Mouse (Mus musculus): Measurements from ENCODE around the gene Apc2.
"Not testable (repeated sequence)": the region's sequence is repeated elsewhere in the genome, so short reads cannot be mapped to it uniquely, and the experiment has no call there.

Apc2 gene

DNA sequence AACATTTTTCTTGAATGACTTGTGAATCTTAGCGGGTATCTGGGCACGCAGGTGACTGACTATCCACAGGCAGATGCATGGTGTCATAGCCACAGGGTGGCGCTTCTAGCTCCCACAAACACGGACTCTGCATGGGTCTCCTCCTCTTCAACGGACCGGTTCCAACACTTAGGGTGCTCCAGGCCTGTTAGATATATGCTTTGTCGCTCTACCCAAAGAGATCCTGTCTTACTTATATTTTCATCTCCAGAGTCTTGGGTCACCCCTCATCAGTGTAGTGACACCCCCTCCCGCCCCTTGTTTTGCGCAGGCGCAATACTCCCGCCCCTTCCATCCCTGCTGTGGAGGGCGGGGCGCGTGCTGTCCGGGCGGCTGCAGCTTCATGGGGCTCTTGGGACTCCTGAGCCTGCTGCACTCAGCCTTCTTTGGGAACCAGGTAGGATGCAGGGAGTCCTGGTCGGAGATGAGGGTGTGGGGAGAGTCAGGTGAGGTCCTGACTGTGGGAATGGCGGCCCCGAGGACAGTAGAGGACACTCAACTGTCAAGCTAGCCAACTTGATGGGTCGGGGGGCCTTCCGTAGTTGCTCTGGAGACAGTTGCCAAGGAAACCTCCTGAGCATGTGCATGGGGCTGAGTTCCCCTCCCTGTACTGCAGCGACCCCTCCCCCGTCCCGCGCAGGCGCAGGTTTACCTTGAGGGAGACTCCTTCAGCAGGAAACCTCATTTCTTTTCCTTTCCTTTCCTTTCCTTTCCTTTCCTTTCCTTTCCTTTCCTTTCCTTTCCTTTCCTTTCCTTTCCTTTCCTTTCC lies at the start of gene Apc2:
Gene Apc2, plus strand, starts transcription at position 360 of the 808 bp plus-strand sequence.
- peak; percentile 78 for DNase-seq (ENCODE audit: low spot score)

DNA sequence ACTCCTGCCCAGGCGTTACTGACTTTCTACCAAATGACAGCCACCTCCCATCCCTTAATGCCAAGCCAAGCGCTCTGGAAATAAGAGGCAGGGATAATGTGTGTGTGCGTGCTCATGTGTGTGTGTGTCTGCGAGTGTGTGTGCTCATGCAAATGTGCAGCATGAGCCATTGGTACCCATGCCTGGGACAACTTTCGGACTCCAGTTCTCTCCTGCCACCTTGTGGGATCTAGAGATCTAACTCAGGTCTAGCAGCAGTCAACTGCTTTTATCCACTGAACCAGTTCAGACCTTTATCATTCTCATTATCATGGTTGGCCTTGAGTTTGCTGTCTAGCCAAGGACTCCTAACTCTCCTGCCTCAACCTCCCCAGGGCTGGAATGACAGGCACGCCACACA lies 47.9 kb upstream of the Apc2 start:
- no peak for DNase-seq (ENCODE audit: low spot score)

DNA sequence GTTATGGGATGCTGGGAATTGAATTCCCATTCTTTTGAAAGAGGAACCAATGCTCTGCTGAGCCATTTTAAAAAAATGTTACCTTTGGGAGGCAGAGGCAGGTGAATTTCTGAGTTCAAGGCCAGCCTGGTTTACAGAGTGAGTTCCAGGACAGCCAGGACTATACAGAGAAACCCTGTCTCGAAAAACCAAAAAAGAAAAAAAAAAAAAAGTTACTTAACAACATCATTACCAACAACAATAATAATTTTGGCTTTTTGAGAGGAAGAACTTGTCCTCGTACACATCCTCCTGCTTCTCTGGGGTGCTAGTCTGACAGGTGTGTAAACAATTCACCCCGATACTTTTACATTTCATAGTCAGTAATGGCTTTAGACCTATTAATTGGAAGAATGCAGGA lies 47.3 kb upstream of the Apc2 start:
- DNase-seq (ENCODE audit: low spot score) = not testable (repeated sequence)

DNA sequence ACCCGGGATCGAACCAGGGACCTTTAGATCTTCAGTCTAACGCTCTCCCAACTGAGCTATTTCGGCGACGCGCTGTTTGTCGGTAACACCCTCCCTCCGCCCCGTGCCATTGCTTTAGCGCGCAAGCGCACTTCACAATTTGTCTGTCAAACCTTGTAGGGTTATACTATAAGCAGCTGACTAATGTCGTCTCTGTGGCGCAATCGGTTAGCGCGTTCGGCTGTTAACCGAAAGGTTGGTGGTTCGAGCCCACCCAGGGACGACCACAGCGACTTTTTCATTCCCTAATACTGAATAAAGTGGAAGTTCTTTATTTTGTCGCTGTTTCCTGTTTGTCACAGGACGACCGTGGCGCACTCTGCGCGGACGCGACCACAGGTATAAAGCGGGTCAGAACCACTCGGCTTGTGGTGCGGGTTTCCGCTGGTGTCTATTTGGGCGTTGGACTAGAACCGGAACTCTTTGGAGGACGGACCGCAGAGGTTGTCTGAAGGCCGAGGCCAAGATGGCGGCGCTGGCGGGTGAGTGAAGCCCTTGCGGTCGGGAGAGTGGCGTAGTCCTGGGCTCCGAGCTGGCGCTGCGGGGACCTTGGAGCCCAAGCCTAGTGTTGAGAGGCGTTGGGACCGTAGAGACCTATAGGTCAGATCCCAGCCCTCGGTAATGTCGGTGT lies 46.7 kb upstream of the Apc2 start, which contains the start of gene Ndufs7:
Gene Ndufs7, plus strand, starts transcription at position 151 of the 670 bp plus-strand sequence.
- peak; percentile 97 for DNase-seq (ENCODE audit: low spot score)

DNA sequence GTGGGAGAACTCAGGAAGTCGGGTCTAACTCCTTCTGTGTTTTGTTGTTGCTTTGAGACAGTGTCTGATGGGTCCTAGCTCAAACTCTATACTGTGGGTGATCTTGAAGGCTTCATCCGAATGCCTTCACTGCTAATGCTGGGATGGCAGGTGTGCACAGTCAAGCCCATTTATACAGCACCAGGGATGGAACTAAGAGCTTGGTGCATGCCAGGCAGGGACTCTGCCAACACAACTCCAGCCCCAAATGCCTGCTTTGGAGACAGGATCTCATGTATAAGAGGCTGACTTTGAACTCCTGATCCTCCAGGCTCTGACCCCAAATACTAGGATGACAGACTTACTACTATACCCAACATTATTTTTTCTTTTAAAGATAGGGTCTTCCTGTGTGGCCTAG lies 45.7 kb upstream of the Apc2 start:
- DNase-seq (ENCODE audit: low spot score) = no peak

DNA sequence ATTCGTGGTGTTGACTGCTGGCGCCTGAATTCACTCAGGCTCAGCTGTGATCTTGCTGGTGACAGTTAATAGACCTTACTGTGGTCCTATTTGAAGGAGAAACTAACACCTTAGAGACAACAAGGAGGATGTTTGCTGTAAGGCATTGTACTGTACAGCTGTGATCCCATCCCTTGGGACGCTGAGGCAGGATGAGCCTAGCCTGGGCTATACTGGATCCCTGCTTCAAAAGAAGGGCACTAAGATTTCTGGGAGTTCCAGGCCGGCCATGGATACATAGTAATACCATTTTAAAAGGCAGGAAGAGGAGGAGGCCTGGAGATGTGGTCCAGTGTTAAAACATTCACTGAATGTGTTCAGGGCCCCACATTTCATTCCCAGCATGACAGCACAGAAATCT lies 45.2 kb upstream of the Apc2 start:
- no peak for DNase-seq (ENCODE audit: low spot score)

DNA sequence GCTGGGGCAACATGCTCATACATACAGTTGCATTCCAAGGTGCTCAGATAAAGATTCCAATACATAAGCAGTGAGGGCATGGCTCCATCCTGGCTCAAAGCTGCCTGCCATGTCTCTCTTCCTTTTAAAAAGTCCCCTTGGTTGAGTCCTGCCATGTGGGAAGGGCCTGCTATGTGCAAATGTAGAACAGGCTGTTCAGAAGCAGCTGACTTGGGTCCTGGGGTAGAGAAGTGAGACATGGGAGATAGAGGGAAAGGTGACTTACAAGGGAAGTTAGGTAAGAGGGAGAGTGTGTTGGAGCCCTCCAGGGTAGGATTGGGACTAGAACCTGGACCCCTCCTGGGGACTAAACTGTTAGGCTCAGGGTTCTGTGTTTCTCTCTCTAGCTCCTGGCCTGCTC lies 43.8 kb upstream of the Apc2 start:
- DNase-seq (ENCODE audit: low spot score) = no peak

DNA sequence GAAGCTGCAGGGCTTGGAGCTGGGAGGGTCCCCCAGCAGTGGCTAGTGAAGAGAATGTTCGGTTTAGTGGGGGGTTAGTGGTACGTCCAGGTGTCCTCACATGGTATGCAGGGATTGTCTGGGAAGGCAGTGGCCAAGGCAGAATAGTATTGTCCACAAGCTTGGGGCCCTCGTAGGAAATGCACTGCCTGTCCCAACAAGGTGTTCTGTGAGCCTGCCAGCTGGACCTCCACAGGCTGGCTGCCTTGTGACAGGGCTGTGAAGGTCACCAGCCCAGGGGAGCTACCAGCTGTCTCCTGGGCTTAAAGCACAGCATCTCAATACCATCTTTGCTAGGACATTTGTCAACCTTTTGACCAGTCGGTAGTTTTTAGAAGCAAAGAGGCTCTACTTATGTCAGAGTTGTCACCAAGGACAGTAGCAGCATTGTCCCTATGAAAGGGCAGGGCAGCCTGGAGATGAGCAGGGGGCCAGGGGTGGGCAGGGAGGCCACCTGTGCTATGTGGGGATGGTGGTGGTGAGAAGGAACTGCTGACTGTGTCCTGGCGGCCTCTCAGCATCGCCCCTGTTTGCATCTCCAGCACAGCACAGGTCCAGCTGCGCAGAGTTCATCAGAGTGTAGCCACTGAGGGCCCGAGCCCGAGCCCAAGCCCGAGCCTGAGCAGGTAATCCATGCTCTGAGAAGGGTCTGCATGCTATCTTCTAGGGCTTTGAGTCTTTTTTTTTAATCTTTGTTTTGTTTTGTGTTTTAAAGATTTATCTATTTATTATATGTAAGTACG lies 43.1 kb upstream of the Apc2 start:
- no peak for DNase-seq (ENCODE audit: low spot score)

DNA sequence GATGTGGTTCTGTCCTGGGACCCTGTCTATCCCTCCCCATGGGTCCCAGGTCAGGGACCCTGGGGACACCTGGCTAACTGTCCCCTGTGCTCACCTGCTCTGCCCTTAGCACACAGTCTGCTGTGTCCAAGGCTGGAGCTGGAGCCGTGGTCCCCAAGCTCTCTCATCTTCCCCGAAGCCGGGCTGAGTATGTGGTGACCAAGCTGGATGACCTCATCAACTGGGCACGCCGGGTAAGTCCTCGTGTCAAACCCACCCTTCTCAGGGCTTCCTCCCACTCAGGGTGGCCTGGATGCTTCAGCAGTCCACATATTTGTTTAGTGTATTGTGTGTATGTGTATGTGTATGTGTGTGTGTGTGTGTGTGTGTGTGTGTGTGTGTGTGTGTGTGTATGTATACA lies 42.2 kb upstream of the Apc2 start:
- DNase-seq (ENCODE audit: low spot score) = no peak

DNA sequence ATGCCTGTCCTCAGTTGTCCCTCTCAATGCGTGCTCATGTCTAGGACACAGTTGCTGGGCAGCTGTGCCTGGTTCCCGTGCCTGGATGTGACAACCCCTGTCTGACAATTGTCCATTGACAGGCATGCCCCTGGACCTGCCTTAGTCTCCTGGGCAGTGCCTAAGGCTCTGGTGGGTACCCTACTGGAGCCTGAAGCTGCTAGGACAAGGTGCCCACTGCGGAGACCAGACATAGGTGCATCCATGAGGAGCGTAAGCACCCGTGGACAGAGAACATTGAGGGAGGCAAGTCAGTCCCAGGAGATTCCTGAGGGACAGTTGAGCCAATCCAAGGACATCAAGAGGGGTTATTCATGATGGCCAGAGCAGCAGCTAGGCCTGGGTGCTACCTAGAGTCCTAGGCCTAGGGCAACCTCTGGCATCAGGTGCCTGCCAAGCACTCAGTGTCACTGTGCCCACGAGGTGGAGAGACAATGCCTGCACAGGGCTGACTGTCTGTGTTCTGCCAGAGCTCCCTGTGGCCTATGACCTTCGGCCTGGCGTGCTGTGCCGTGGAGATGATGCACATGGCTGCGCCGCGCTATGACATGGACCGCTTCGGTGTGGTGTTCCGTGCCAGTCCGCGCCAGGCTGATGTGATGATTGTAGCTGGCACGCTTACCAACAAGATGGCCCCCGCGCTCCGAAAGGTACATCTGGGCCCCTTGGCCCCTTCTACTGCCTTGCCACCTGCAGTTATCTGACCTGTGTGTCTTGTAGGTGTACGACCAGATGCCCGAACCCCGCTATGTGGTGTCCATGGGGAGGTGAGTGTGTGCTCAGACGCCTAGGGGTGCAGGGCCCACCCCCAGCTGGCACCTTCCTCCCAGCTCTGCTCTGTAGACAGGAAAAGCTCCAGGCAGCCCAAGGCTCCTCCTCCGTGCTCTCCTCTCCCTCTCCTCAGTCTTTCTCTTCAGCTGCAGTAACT lies 41.2 kb upstream of the Apc2 start:
- no peak for DNase-seq (ENCODE audit: low spot score)

DNA sequence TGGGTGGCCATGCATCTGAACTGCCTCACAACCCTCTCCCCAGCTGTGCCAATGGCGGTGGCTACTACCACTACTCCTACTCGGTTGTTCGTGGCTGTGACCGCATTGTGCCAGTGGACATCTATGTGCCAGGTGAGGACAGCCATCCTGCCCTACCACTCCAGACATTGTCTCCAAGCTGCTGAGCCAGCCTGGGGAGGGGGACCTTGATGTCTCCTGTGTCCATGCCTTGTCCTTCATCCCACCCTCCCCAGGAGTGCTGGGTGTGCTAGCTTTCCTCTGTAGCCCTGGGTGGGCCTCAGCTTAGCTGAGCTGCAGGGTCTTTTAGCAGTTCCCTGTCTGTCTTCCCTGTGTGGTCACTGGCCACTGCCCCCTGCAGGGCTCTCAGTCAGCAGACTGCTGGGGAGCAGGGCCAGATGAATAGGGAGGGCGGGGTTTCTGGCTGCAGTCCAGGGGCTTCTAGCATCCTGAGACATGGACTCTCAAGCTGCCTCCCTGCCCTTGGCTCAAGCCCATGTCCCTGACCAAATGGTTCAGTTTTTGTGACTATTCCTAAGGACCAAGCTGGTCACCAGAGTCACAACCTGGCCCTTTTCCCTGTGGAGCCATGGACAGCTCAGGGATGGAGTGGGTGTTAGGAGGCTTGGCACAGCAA lies 39.8 kb upstream of the Apc2 start:
- DNase-seq (ENCODE audit: low spot score) = no peak

DNA sequence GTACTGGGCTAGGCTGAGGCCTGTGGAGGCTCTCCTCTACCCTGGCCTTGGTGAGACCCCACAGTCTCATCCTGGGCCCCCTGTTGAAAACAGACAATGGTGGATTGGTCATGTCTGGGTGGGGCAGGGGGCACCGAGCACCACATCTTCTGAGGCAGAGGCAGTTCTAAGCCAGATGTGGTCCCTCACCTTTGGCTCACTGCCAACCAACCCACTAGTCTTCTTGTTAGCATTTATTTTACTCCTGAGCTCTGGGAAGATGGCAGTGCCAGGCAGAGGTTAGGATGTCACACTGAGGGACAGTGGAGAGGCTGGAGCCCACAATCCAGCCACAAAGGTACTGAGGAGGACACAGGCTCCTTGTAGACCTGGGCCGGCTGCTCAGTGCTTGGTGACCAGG lies 37.8 kb upstream of the Apc2 start:
- DNase-seq (ENCODE audit: low spot score) = no peak

DNA sequence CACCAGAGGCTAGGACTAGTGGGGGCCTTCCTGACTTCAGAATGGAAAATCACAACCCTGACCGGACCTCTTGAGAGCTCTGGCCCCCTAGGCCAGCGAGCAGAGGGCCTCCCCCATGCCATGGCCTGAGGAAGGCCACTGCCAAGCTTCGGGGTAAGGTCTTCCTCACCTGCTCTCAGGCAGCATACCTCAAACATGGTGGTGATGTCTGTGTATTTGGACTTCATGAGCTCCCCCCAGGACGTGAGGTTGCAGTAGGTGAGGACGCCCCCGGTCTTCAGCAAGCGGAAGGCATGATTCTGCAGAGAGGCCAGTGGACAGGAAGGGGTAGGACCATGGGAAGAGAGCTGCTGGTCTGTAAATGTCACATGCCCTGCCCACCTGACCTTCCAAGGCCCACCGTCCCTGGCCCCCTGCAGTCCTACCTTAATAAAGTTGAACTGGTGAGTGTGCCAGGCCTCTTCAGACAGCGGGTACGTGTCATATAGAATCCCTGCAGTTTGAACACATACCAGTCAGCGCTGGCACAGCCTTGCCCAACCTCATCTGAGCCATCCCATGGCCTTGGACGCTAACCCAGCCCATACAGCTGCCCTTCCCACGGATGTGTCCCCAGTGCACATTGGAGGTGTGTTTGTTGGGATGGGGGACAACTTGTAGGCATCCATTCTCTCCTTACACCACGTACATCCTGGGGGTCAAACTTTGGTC lies 36.9 kb upstream of the Apc2 start:
- DNase-seq (ENCODE audit: low spot score) = no peak

DNA sequence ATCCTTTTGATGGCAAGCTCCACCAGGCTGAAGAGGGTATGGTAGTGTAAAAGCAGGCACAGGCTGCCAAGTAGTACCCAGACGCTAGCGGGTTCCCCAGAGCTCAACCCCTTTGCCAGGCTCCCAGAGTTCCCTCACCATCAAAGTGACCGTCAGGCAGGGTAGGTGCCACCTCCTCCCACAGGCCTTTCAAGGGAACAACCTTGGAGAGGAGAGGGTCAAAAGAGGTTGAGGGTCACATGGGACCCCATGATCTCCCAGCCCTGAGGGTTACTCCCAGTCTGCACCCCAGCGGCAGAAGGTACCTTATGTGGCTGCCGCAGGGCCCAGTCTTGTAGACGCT lies 36.3 kb upstream of the Apc2 start:
- no peak for DNase-seq (ENCODE audit: low spot score)

DNA sequence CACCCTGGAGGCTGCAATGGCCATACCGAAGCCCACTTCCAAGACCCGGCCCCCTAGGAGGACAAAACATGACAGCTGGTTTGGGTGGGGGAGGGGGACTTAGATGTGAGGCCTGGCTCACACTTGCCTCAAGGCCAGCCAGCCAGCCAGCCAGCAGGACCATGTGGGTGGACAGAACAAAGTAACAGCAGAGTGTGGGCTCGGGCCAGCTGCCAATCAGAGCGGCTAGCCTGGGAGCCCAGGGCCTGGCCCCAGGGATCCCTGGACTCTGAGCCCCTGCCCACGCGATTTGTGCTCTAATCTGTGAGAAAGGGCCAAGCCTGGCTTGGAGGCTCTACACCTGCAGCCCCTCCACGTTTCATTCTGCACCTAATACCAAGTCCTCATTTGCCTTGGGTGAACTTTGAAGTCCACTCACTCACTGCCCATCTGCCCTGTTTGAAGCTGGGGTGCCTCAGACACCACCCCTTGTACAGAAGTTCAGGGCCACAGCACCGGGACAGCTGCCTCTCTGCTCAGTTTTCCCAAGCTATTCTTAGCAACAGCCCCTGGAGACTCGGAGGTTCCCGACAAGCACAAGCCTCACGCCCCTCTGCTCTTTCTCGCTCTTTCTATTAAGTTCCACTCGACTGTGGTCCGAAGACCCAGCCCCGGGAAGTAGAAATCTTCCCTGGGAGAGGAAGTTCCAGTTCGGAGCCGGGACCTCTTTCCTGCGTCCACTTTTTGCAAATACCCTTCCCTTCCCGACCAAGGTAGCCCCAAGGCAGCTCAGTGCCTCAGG lies 35.7 kb upstream of the Apc2 start:
- no peak for DNase-seq (ENCODE audit: low spot score)

DNA sequence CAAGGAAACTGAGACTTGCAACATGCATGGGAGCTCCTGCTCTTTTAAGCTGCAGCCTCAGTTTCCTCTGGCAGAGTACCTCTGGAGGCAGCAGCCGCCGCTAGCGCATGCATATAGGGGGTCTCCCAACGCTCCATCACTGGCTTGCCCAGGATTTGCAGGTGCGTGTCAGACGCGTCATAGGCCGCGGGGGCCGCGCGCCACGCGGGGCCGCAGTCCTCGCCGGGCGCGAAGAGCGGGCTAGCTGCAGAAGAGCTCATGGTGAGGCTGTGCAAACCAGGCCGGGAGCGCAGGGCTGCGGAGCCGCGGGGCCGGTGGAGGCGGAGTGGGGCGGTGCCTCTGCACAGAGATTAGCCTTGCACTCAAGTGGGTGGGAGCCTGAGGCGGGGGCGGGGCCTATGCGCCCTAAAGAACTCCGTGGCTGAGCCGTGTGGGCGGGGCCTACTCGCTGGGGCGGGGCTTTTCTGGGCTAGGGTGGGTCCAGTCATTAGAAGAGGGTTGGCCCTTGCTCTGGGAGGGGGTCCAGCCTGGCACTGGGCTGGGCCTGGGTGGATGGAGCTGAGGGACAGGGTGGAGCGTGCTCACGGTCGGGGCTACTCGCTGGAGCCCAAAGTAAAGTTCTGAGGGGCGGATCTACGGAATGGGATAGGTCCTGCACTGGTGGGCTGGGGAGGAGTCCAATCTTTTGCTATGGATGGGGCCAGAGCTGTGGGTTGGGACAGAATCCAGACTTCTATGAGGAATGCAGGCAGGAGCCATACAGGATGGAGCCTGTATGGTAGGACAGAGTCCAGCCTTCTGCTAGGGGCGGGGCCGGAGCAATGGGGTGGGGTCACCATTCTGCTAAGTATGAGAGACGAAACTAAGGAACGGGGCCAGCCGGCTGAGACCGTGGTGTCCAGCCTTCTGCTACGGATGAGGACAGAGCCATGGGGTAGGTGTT lies 34.9 kb upstream of the Apc2 start, which contains the start of the genes Gamt and Dazap1:
Gene Gamt, minus strand, starts transcription at position 371 of the 943 bp plus-strand sequence.
Gene Dazap1, plus strand, starts transcription at position 845 of the 943 bp plus-strand sequence.
- DNase-seq (ENCODE audit: low spot score) = peak; percentile 77

DNA sequence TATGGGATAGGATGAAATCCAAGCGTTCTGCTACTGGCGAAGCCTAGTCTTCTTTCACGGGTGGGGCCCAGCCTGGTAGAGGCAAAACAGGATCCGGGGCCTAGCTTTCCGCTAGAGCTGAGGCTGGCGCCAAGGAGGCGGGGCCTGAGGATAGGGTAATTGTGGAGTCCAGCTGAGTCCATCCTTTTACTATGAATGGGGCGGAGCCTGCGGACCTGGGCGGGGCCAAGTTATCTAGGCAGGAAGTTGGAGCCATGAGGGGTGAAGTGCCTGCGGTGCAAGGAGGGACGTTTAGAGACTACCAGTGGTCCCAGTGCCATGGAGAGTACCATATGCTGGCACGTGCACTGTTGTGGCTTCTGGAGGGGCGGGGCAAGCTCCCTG lies 34.2 kb upstream of the Apc2 start:
- peak; percentile 35 for DNase-seq (ENCODE audit: low spot score)

DNA sequence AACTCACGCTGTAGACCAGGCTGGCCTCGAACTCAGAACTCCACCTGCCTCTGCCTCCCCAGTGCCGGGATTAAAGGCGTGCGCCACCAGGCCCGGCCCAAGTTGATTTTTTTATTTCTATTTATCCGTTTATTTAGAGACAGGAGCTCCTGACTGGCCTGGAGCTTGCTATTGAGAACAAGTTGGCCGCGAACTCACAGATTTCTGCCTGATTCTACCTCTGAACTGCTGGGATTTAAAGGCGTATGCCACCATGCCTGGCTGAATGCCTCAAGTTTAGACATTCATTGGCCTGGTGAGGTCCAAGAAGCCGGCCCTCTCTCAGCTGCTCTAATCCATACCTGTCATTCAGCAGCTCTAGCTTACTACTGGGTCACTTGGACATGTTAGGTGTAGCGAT lies 33.6 kb upstream of the Apc2 start:
- DNase-seq (ENCODE audit: low spot score) = no peak

All from T-cell, adult 2 months (primary cell).